Mouse (Mus musculus) intestine, postnatal 0 days (tissue): ENCODE results near the gene Xpr1. TPM values are rescaled to one million over a fixed set of nuclear protein-coding genes. Genes with fewer than 3 reads are reported as not detected.

Experiments used
- ATAC-seq: fragments of 200-750 bp; cut with Nextera tagmentation; 2 replicates; pipeline ENCODE4 v1.8.0; 2017; ENCODE audit warnings: mild to moderate bottlenecking, moderate TSS enrichment, moderate library complexity
- H3K27ac ChIP-seq: fragments of 300-500 bp; sonication (generic); 2 replicates; pipeline ENCODE4 v1.5.1; 2014; ENCODE audit warnings: mild to moderate bottlenecking, low read depth, low read length, moderate library complexity
- H3K27me3 ChIP-seq: fragments of 300-500 bp; sonication (generic); replicated peaks from 2 replicates; pipeline ENCODE4 v1.6.1; 2014; ENCODE audit warnings: low read length, mixed read lengths; ENCODE audit not compliant: control insufficient read depth, insufficient read depth
- H3K36me3 ChIP-seq: fragments of 300-500 bp; sonication (generic); 2 replicates; pipeline ENCODE4 v1.6.1; 2014; ENCODE audit warnings: mild to moderate bottlenecking, moderate library complexity; ENCODE audit not compliant: control insufficient read depth, insufficient read depth
- H3K4me1 ChIP-seq: fragments of 300-500 bp; sonication (generic); replicated peaks from 2 replicates; pipeline ENCODE4 v1.6.1; 2014; ENCODE audit warnings: antibody characterized with exemption, low read length, mixed read lengths; ENCODE audit not compliant: control insufficient read depth, insufficient read depth
- H3K4me2 ChIP-seq: fragments of 300-500 bp; sonication (generic); replicated peaks from 2 replicates; pipeline ENCODE4 v1.6.1; 2014; ENCODE audit warnings: low read depth, mild to moderate bottlenecking, moderate library complexity
- H3K4me3 ChIP-seq: fragments of 300-500 bp; sonication (generic); 2 replicates; pipeline ENCODE4 v1.5.1; 2014; ENCODE audit warnings: low read depth, low read length
- H3K9ac ChIP-seq: fragments of 300-500 bp; sonication (generic); 2 replicates; pipeline ENCODE4 v1.6.1; 2014; ENCODE audit warnings: mild to moderate bottlenecking, low read depth, low read length
- H3K9me3 ChIP-seq: fragments of 300-500 bp; sonication (generic); 2 replicates; pipeline ENCODE4 v1.6.1; 2016; ENCODE audit warnings: mixed run types; ENCODE audit not compliant: control insufficient read depth
- CTCF ChIP-seq: sonication (generic); IDR thresholded peaks from 2 replicates; pipeline ENCODE4 v1.5.1; 2016; ENCODE audit warnings: low read depth, mild to moderate bottlenecking, control low read depth, antibody characterized with exemption, moderate library complexity
- WGBS: fragments of 180-500 bp; shearing (Covaris S2); extraction: QIAGEN DNeasy Blood & Tissue Kit; methylation state at CpG from one replicate; pipeline ENCODE4 v1.1.7; 2014; 5-methylcytosine and 5-hydroxymethylcytosine counted together
- polyA plus RNA-seq: library from polyadenylated mRNA; unstranded; fragments of >200 nt; fragmentation: Nextera tagmentation; extraction: Ambion mirVana; gene quantifications from 2 replicates; pipeline ENCODE4 v1.2.1, GENCODE M21; 2015

Gene Xpr1
- polyA plus RNA-seq, 1 experiment from 2014 or later, result 5.8 TPM

DNA sequence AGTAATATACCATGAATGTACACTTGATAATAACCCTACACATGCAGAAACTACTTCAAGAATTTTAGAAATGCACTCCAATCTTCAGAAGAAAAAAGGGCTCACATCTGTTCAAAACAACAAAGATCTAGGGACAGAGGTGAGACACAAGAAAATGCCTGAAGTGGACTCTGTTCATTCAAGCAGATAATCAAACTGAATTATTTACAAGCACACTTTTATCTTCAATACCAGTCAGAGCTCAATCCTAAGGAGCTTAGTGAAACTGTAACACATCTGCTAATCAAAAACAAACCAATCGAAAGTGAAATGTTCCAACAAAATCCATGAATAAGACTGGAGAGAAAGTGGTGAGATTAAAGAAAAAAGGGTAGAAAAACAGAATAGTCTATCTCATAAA lies 35.3 kb downstream of the Xpr1 start:
- Histone ChIP-seq H3K4me1 (no peaks in the 10 kb centered on the region), H3K27ac (no peak overlapping the region), H3K9me3 (no peaks in the 10 kb centered on the region), H3K36me3 (peaks cover 7% of the 10 kb centered on the region; the same call in 1 of the 2 replicates), H3K4me2 (no peak overlapping the region), H3K4me3 (no peak overlapping the region), H3K27me3 (no peaks in the 10 kb centered on the region), H3K9ac (no peak overlapping the region)
- no peak for ATAC-seq
- no peak for TF ChIP-seq CTCF
- WGBS, result 65% methylated on average over 1 of the region's 1 CpGs

DNA sequence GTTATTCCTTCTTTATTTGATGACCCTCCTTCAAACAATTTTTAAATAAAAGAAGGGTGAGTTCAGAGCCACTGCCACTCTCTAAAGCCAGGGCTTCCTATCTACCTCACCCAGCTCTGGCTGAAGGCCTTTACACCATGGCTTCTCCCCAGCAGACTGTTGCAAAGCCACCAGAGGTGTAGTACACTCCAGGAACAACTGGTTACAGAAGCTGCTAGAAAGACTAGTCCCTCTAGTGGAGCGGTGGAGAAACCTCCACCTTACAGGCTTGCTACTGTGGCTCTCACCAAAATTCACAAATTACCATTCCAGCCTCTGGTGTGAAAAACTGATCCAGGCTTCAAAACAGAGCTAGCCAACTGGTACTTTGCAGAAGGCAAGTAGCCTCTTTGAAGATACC lies 37.9 kb downstream of the Xpr1 start:
- Histone ChIP-seq H3K36me3 (peaks cover 7% of the 10 kb centered on the region; the same call in 1 of the 2 replicates), H3K9ac (no peak overlapping the region), H3K4me1 (no peaks in the 10 kb centered on the region), H3K4me3 (no peak overlapping the region), H3K27ac (no peak overlapping the region), H3K4me2 (no peak overlapping the region), H3K9me3 (no peaks in the 10 kb centered on the region), H3K27me3 (no peaks in the 10 kb centered on the region)
- no peak for ATAC-seq
- TF ChIP-seq CTCF, result no peak
- WGBS, result 94% methylated on average over 1 of the region's 1 CpGs

DNA sequence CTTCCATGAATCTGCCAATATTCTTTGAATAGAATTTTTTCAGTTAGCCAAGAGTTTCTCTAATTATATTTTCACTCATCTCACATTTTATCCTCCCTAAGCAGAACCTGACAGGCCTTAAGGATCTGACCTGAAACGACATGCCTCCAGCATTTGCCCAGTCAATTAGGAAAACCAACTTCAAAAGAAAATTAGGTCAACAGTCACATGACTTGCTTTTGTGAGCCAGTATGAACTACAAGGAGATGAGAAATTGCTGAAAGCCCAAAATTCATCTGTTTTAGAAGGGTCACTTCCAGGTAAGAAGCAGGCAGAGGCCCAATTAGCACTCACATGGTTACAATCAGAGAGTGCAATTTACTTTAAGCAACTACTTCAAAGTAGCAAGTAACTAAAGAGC lies 44.4 kb downstream of the Xpr1 start:
- Histone ChIP-seq H3K9me3 (no peaks in the 10 kb centered on the region), H3K4me1 (no peaks in the 10 kb centered on the region), H3K9ac (no peak overlapping the region), H3K27ac (no peak overlapping the region), H3K4me2 (no peak overlapping the region), H3K36me3 (no peaks in the 10 kb centered on the region), H3K27me3 (no peaks in the 10 kb centered on the region), H3K4me3 (no peak overlapping the region)
- ATAC-seq, result no peak
- no peak for TF ChIP-seq CTCF
- 71% methylated on average over 1 of the region's 1 CpGs for WGBS

DNA sequence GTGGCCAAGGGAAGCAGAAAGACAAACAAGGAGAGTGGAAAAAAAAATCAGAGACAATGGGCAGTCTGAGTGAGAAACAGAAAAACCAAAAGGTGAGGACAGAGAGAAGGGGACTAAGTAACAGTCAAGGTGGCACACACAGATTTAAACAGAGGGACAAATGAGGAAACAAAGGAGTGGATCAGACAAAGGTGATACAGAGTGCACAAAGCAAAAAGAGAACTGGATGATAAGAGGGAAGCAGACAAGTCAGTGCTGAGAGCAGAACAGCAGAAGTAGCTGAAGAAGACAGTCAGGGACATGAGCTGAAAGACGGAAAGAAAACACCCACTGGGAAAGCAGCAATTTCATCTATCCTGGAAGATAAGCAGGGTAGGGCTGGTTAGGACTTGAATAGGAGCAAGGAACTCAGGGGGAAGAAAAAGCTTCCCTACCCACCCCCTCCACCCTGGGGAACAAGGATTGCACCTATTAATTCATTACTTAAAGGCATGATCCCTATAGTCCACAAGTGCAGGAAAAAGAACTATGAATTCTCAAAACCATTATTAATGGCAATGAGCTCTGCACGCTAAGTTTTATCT lies 47.0 kb downstream of the Xpr1 start:
- Histone ChIP-seq H3K27me3 (no peaks in the 10 kb centered on the region), H3K36me3 (no peaks in the 10 kb centered on the region), H3K27ac (no peak overlapping the region), H3K9me3 (no peaks in the 10 kb centered on the region), H3K4me2 (no peak overlapping the region), H3K4me3 (no peak overlapping the region), H3K4me1 (no peaks in the 10 kb centered on the region), H3K9ac (no peak overlapping the region)
- no peak for ATAC-seq
- no peak for TF ChIP-seq CTCF
- 58% methylated on average over 2 of the region's 2 CpGs for WGBS

DNA sequence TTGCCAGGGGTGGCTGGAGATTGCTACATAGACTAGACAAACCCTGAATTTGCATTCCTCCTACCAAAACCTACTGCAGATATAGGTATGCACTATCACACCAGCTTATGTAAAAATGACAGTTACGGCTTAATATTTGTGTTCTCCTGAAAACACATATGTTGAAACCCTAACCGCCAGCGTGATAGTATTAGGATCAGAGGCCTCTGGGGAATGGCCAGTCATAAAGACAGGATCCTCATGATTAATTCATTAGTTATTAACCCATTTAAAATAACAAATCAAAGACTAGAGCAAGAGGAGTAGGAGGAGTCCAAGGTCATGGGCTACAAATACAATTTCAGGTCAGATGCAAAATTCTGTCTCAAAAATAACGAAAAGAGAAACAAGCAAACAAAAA lies 50.8 kb downstream of the Xpr1 start:
- Histone ChIP-seq H3K9me3 (no peaks in the 10 kb centered on the region), H3K27me3 (no peaks in the 10 kb centered on the region), H3K27ac (no peak overlapping the region), H3K36me3 (no peaks in the 10 kb centered on the region), H3K4me2 (no peak overlapping the region), H3K9ac (no peak overlapping the region), H3K4me1 (no peaks in the 10 kb centered on the region), H3K4me3 (no peak overlapping the region)
- TF ChIP-seq CTCF, result no peak
- no peak for ATAC-seq
- 78% methylated on average over 4 of the region's 4 CpGs for WGBS

DNA sequence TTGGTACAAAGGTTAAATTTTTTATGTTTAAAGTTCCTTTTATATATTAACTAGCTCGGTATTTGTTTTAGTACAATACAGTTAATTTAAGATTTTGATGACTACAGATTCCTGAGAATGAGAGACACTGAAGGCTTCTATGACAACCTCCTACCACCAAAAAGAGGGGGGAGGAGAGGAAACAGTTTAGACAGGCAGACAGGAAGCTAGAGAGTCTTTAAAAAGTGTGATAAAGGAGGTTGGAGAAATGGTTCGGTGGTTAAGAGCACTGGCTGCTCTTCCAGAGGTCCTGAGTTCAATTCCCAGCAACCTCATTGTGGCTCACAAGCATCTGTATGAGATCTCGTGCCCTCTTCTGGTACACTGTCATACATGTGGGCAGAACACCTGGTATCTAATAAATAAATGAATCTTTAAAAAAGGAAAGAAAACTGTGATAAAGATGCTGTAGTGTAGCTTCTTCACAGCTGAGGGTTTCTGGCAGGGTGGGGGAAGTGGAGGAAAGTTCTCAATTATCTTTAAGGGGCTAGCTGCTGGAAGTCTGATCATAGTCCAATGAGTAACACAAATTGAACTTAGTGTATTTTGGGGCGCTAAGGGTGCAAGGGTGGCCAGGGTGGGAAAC lies 55.6 kb downstream of the Xpr1 start:
- H3K27me3 ChIP-seq, result no peaks in the 10 kb centered on the region
- H3K36me3 ChIP-seq, result no peaks in the 10 kb centered on the region
- 78% methylated on average over 4 of the region's 4 CpGs for WGBS
- no peak overlapping the region for H3K9ac ChIP-seq
- ATAC-seq, result no peak
- no peak overlapping the region for H3K4me2 ChIP-seq
- H3K9me3 ChIP-seq, result no peaks in the 10 kb centered on the region
- H3K27ac ChIP-seq, result no peak overlapping the region
- H3K4me1 ChIP-seq, result no peaks in the 10 kb centered on the region
- TF ChIP-seq CTCF, result no peak
- no peak overlapping the region for H3K4me3 ChIP-seq
